Mouse (Mus musculus) MEL (cell line): ENCODE data around the gene Eif2ak4. TPM values are rescaled to one million over a fixed set of nuclear protein-coding genes. Genes with fewer than 3 reads are reported as not detected.

Experiments
- DNase-seq: peaks from one replicate; pipeline ENCODE4 v3.0.0; 2011; ENCODE audit warnings: low read depth, low spot score
- H3K27ac ChIP-seq: 2 replicates; pipeline ENCODE4 v1.5.1; 2012; ENCODE audit warnings: low read depth, mild to moderate bottlenecking, control low read depth, low read length, moderate library complexity; ENCODE audit not compliant: control insufficient read depth
- H3K27me3 ChIP-seq, 2 experiments: fragments of 150-350 bp in 1 of 2; sonication (generic) in 1 of 2; 2 replicates each; pipeline ENCODE4 v1.6.1; 2012; ENCODE audit warnings: low read length in 2 of 2, mild to moderate bottlenecking in 2 of 2, improper control_type of control experiment in 1 of 2, moderate library complexity in 1 of 2; ENCODE audit not compliant: insufficient read depth in 2 of 2, control insufficient read depth in 1 of 2
- H3K36me3 ChIP-seq, 2 experiments: 2 replicates each; pipeline ENCODE4 v1.6.1; 2012 to 2014; ENCODE audit warnings: low read length in 2 of 2, improper control_type of control experiment in 1 of 2, inconsistent platforms in 1 of 2, mild to moderate bottlenecking in 1 of 2; ENCODE audit not compliant: insufficient read depth in 2 of 2, control insufficient read depth in 1 of 2
- H3K4me1 ChIP-seq, 2 experiments: fragments of 150-350 bp in 1 of 2; sonication (generic) in 1 of 2; 2 replicates each; pipeline ENCODE4 v1.6.1; 2012; ENCODE audit warnings: low read length in 2 of 2, improper control_type of control experiment in 1 of 2, mild to moderate bottlenecking in 1 of 2; ENCODE audit not compliant: insufficient read depth in 2 of 2, control insufficient read depth in 1 of 2
- H3K4me3 ChIP-seq, 2 experiments: fragments of 150-350 bp in 1 of 2; sonication (generic) in 1 of 2; 2 replicates each; pipeline ENCODE4 v1.5.1; 2012; ENCODE audit warnings: low read depth in 2 of 2, low read length in 2 of 2, mild to moderate bottlenecking in 2 of 2, moderate library complexity in 2 of 2, control low read depth in 1 of 2, improper control_type of control experiment in 1 of 2; ENCODE audit not compliant: control insufficient read depth in 1 of 2, insufficient read depth in 1 of 2
- H3K79me2 ChIP-seq: 2 replicates; pipeline ENCODE4 v1.6.1; 2012; ENCODE audit warnings: mild to moderate bottlenecking, low read length, moderate library complexity; ENCODE audit not compliant: control insufficient read depth, poor library complexity, insufficient read depth
- H3K9ac ChIP-seq: 2 replicates; pipeline ENCODE4 v1.6.1; 2012; ENCODE audit warnings: low read depth, mild to moderate bottlenecking, control low read depth, low read length, moderate library complexity; ENCODE audit not compliant: control insufficient read depth, poor library complexity, severe bottlenecking
- H3K9me3 ChIP-seq: fragments of 150-350 bp; sonication (generic); replicated peaks from 2 replicates; pipeline ENCODE4 v1.6.1; 2012; ENCODE audit warnings: mild to moderate bottlenecking, low read length, improper control_type of control experiment, moderate library complexity; ENCODE audit not compliant: insufficient read depth
- BHLHE40 ChIP-seq: IDR thresholded peaks from 2 replicates; pipeline ENCODE4 v1.6.1; 2012; ENCODE audit warnings: low read depth, mild to moderate bottlenecking, inconsistent platforms, low read length, improper control_type of control experiment, borderline replicate concordance
- CHD1 ChIP-seq: IDR thresholded peaks from 2 replicates; pipeline ENCODE4 v1.6.1; 2012; ENCODE audit warnings: low read depth, mild to moderate bottlenecking, inconsistent platforms, low read length, improper control_type of control experiment
- CTCF ChIP-seq, 3 experiments: IDR thresholded peaks in 2 of 3; conservative IDR thresholded peaks in 1 of 3; 2 replicates each; pipeline ENCODE4 v1.5.1; 2011 to 2012; ENCODE audit warnings: low read length in 3 of 3, low read depth in 2 of 3, mild to moderate bottlenecking in 2 of 3, improper control_type of control experiment in 1 of 3, inconsistent platforms in 1 of 3, mixed read lengths in 1 of 3, moderate library complexity in 1 of 3; ENCODE audit not compliant: control insufficient read depth in 1 of 3, insufficient read depth in 1 of 3, poor library complexity in 1 of 3, severe bottlenecking in 1 of 3
- E2F4 ChIP-seq: IDR thresholded peaks from 2 replicates; pipeline ENCODE4 v1.6.1; 2011; ENCODE audit warnings: low read depth, low read length, improper control_type of control experiment, borderline replicate concordance
- ELF1 ChIP-seq: IDR thresholded peaks from 2 replicates; pipeline ENCODE4 v1.6.1; 2014; ENCODE audit warnings: low read depth, mild to moderate bottlenecking, inconsistent platforms, low read length, improper control_type of control experiment, moderate library complexity
- ETS1 ChIP-seq: IDR thresholded peaks from 2 replicates; pipeline ENCODE4 v1.6.1; 2012; ENCODE audit warnings: low read depth, mild to moderate bottlenecking, inconsistent platforms, low read length, improper control_type of control experiment, moderate library complexity
- GABPA ChIP-seq: IDR thresholded peaks from 2 replicates; pipeline ENCODE4 v1.6.1; 2012; ENCODE audit warnings: low read depth, mild to moderate bottlenecking, inconsistent platforms, low read length, improper control_type of control experiment, moderate library complexity
- GATA1 ChIP-seq: IDR thresholded peaks from 2 replicates; pipeline ENCODE4 v1.6.1; 2011; ENCODE audit warnings: low read depth, low read length, improper control_type of control experiment
- HCFC1 ChIP-seq: IDR thresholded peaks from 2 replicates; pipeline ENCODE4 v1.6.1; 2012; ENCODE audit warnings: low read depth, mild to moderate bottlenecking, inconsistent platforms, low read length, improper control_type of control experiment, moderate library complexity
- JUND ChIP-seq: IDR thresholded peaks from 2 replicates; pipeline ENCODE4 v1.6.1; 2011; ENCODE audit warnings: low read depth, mild to moderate bottlenecking, improper control_type of control experiment, low read length
- KAT2A ChIP-seq: conservative IDR thresholded peaks from 2 replicates; pipeline ENCODE4 v1.6.1; 2012; ENCODE audit warnings: low read depth, low read length, improper control_type of control experiment, inconsistent platforms
- MAX ChIP-seq: IDR thresholded peaks from 2 replicates; pipeline ENCODE4 v1.6.1; 2011; ENCODE audit warnings: low read length, improper control_type of control experiment
- MAZ ChIP-seq: IDR thresholded peaks from 2 replicates; pipeline ENCODE4 v1.6.1; 2012; ENCODE audit warnings: low read depth, mild to moderate bottlenecking, inconsistent platforms, low read length, improper control_type of control experiment
- MXI1 ChIP-seq: IDR thresholded peaks from 2 replicates; pipeline ENCODE4 v1.6.1; 2011; ENCODE audit warnings: mild to moderate bottlenecking, low read depth, low read length, improper control_type of control experiment
- NELFE ChIP-seq: IDR thresholded peaks from 2 replicates; pipeline ENCODE4 v1.6.1; 2011; ENCODE audit warnings: low read depth, low read length, improper control_type of control experiment
- NRF1 ChIP-seq: IDR thresholded peaks from 2 replicates; pipeline ENCODE4 v1.6.1; 2014; ENCODE audit warnings: low read depth, mild to moderate bottlenecking, inconsistent platforms, low read length, improper control_type of control experiment, moderate library complexity; ENCODE audit not compliant: poor library complexity, insufficient read depth, severe bottlenecking
- POLR2AphosphoS2 ChIP-seq: IDR thresholded peaks from 2 replicates; pipeline ENCODE4 v1.6.1; 2011; ENCODE audit warnings: low read length, improper control_type of control experiment
- POLR2AphosphoS5 ChIP-seq: IDR thresholded peaks from 2 replicates; pipeline ENCODE4 v1.6.1; 2012; ENCODE audit warnings: low read depth, borderline replicate concordance, mild to moderate bottlenecking, inconsistent platforms, low read length, moderate library complexity, mixed read lengths
- RAD21 ChIP-seq: IDR thresholded peaks from 2 replicates; pipeline ENCODE4 v1.6.1; 2011; ENCODE audit warnings: mild to moderate bottlenecking, low read depth, low read length, improper control_type of control experiment
- SMC3 ChIP-seq: IDR thresholded peaks from 2 replicates; pipeline ENCODE4 v1.6.1; 2011; ENCODE audit warnings: low read depth, low read length, improper control_type of control experiment
- TAL1 ChIP-seq: IDR thresholded peaks from 2 replicates; pipeline ENCODE4 v1.6.1; 2012; ENCODE audit warnings: mild to moderate bottlenecking, inconsistent platforms, low read length, moderate library complexity, mixed read lengths
- TBP ChIP-seq: IDR thresholded peaks from 2 replicates; pipeline ENCODE4 v1.8.0; 2011; ENCODE audit warnings: low read depth, low read length, improper control_type of control experiment
- TCF12 ChIP-seq: IDR thresholded peaks from 2 replicates; pipeline ENCODE4 v1.6.1; 2014; ENCODE audit warnings: low read depth, mild to moderate bottlenecking, inconsistent platforms, low read length, improper control_type of control experiment, moderate library complexity
- USF1 ChIP-seq: IDR thresholded peaks from 2 replicates; pipeline ENCODE4 v1.6.1; 2014; ENCODE audit warnings: low read depth, mild to moderate bottlenecking, inconsistent platforms, low read length, improper control_type of control experiment, moderate library complexity
- USF2 ChIP-seq, 2 experiments: IDR thresholded peaks; 2 replicates each; pipeline ENCODE4 v1.6.1; 2011 to 2012; ENCODE audit warnings: improper control_type of control experiment in 2 of 2, low read length in 2 of 2, borderline replicate concordance in 1 of 2, inconsistent platforms in 1 of 2, low read depth in 1 of 2, mild to moderate bottlenecking in 1 of 2; ENCODE audit not compliant: insufficient read depth in 1 of 2
- ZC3H11A ChIP-seq: IDR thresholded peaks from 2 replicates; pipeline ENCODE4 v1.6.1; 2012; ENCODE audit warnings: low read depth, mild to moderate bottlenecking, inconsistent platforms, low read length, improper control_type of control experiment
- ZMIZ1 ChIP-seq: IDR thresholded peaks from 2 replicates; pipeline ENCODE4 v1.6.1; 2012; ENCODE audit warnings: low read depth, mild to moderate bottlenecking, inconsistent platforms, low read length, improper control_type of control experiment, moderate library complexity
- ZNF384 ChIP-seq: IDR thresholded peaks from 2 replicates; pipeline ENCODE4 v1.6.1; 2012; ENCODE audit warnings: low read depth, mild to moderate bottlenecking, inconsistent platforms, low read length, improper control_type of control experiment
- polyA plus RNA-seq, 2 experiments: library from polyadenylated mRNA; stranded (reverse) in 1 of 2; unstranded in 1 of 2; fragments of >175 nt in 1 of 2; fragments of >200 nt in 1 of 2; gene quantifications; 2 replicates each; pipeline versions ENCODE4 v1.2.1 to v1.2.4; 2012; ENCODE audit warnings: low replicate concordance in 2 of 2, low read depth in 1 of 2; ENCODE audit not compliant: insufficient read length in 2 of 2, insufficient read depth in 1 of 2, missing spikeins in 1 of 2
- total RNA-seq: library from RNA; depleted of rRNA; stranded (reverse); fragments of 300-350 nt; gene quantifications from 2 replicates; pipeline ENCODE4 v1.2.3, GENCODE M21; 2012

Eif2ak4 gene
- total and polyA plus RNA-seq, 3 experiments = 13.2 to 15.5 TPM; not detected in 1

GRCm38 (mm10) chr2:118415601-118416355 is 27.4 kb downstream of the Eif2ak4 start:
- Histone ChIP-seq H3K4me3 (no peak overlapping the region), H3K9ac (no peak overlapping the region), H3K27ac (no peak overlapping the region), H3K27me3 (no peaks in the 10 kb centered on the region), H3K4me1 (no peaks in the 10 kb centered on the region), H3K36me3 (no peaks in the 10 kb centered on the region; a peak in 1 of 4 replicates), H3K9me3 (no peaks in the 10 kb centered on the region), H3K79me2 (no peaks in the 10 kb centered on the region)
- DNase-seq = no peak
- no peak for TF ChIP-seq MAX
- TF ChIP-seq BHLHE40 = no peak
- no peak for TF ChIP-seq ZNF384
- TF ChIP-seq MXI1 = no peak
- TF ChIP-seq CHD1 = no peak
- no peak for TF ChIP-seq ELF1
- no peak for TF ChIP-seq ETS1
- no peak for TF ChIP-seq NELFE
- no peak for TF ChIP-seq TBP
- no peak for TF ChIP-seq RAD21
- no peak for TF ChIP-seq POLR2AphosphoS5
- TF ChIP-seq NRF1 = no peak
- no peak for TF ChIP-seq CTCF (IDR thresholded peaks at IDR 0.05 in 2 of 3, conservative IDR thresholded peaks at IDR 0.05 in 1 of 3; ENCODE audit: control insufficient read depth in 1 of 3, insufficient read depth in 1 of 3, low read depth in 2 of 3, low read length in 3 of 3, poor library complexity in 1 of 3, severe bottlenecking in 1 of 3)
- TF ChIP-seq TCF12 = no peak
- no peak for TF ChIP-seq JUND
- TF ChIP-seq SMC3 = no peak
- TF ChIP-seq USF2 (IDR thresholded peaks at IDR 0.05; ENCODE audit: borderline replicate concordance in 1 of 2, insufficient read depth in 1 of 2, low read depth in 1 of 2, low read length in 2 of 2) = no peak
- no peak for TF ChIP-seq MAZ
- no peak for TF ChIP-seq GATA1

- no peaks in the 10 kb centered on the region for H3K4me1 ChIP-seq
- H3K9me3 ChIP-seq = no peaks in the 10 kb centered on the region
- TF ChIP-seq TAL1 = no peak
- TF ChIP-seq POLR2AphosphoS5 = no peak
- no peak for TF ChIP-seq RAD21
- TF ChIP-seq POLR2AphosphoS2 = no peak
- no peak for TF ChIP-seq ETS1
- TF ChIP-seq KAT2A = no peak
- no peak for TF ChIP-seq SMC3
- no peak for TF ChIP-seq NELFE
- no peak for TF ChIP-seq GABPA
- no peak for TF ChIP-seq E2F4
- no peak for TF ChIP-seq ZC3H11A
- TF ChIP-seq ZMIZ1 = no peak
- no peak for TF ChIP-seq HCFC1
- no peak for TF ChIP-seq USF1
- no peak for TF ChIP-seq MAZ
- TF ChIP-seq TBP = no peak
- H3K9ac ChIP-seq = no peak overlapping the region
- H3K27me3 ChIP-seq = no peaks in the 10 kb centered on the region
- no peak overlapping the region for H3K4me3 ChIP-seq
- H3K27ac ChIP-seq = no peak overlapping the region
- H3K36me3 ChIP-seq = 0 out of 4 replicates have a peak, but pooled peaks cover 0 to 2% of the 10 kb centered on the region in 2 experiments
- no peak for DNase-seq
- no peaks in the 10 kb centered on the region for H3K79me2 ChIP-seq
These were observed 29.7 kb downstream of the Eif2ak4 start for GRCm38 (mm10) chr2:118418076-118418475.
